Mouse (Mus musculus) myocyte (in vitro differentiated cells): ENCODE results near the gene Nsrp1. TPM values are rescaled to one million over a fixed set of nuclear protein-coding genes. Genes with fewer than 3 reads are reported as not detected.

Experiments used
- H3K27me3 ChIP-seq: one replicate; pipeline ENCODE4 v1.6.1; 2011; ENCODE audit not compliant: control insufficient read depth, insufficient read depth, insufficient read length
- H3K36me3 ChIP-seq: one replicate; pipeline ENCODE4 v1.6.1; 2011; ENCODE audit not compliant: control insufficient read depth, insufficient read depth
- H3K4me2 ChIP-seq: one replicate; pipeline ENCODE4 v1.6.1; 2011; ENCODE audit warnings: low read depth, control low read depth
- H3K4me3 ChIP-seq: one replicate; pipeline ENCODE4 v1.5.1; 2011; ENCODE audit warnings: mild to moderate bottlenecking, control low read depth, moderate library complexity
- H3K79me2 ChIP-seq: one replicate; pipeline ENCODE4 v1.6.1; 2011; ENCODE audit not compliant: control insufficient read depth, insufficient read depth
- H3ac ChIP-seq: one replicate; pipeline ENCODE4 v1.6.1; 2011; ENCODE audit not compliant: control insufficient read depth, insufficient read length
- CEBPB ChIP-seq: IDR thresholded peaks from 2 replicates; pipeline ENCODE4 v1.6.1; 2011; ENCODE audit warnings: mild to moderate bottlenecking, moderate library complexity; ENCODE audit not compliant: poor library complexity, insufficient read depth, severe bottlenecking
- MAX ChIP-seq: IDR thresholded peaks from one replicate; pipeline ENCODE4 v1.6.1; 2011; ENCODE audit warnings: low read depth, mild to moderate bottlenecking, control low read depth
- MYOD1 ChIP-seq, 3 experiments: IDR thresholded peaks; one replicate each; pipeline ENCODE4 v1.6.1; 2011; ENCODE audit warnings: control low read depth in 2 of 3, low read depth in 2 of 3, mild to moderate bottlenecking in 2 of 3, moderate library complexity in 1 of 3; ENCODE audit not compliant: insufficient read length in 2 of 3, control insufficient read depth in 1 of 3
- MYOG ChIP-seq, 3 experiments: IDR thresholded peaks; one replicate each; pipeline ENCODE4 v1.6.1; 2011; ENCODE audit warnings: control low read depth in 2 of 3, low read depth in 2 of 3, mild to moderate bottlenecking in 2 of 3; ENCODE audit not compliant: insufficient read length in 2 of 3, control insufficient read depth in 1 of 3, insufficient read depth in 1 of 3
- POLR2A ChIP-seq: IDR thresholded peaks from one replicate; pipeline ENCODE4 v1.6.1; 2011; ENCODE audit warnings: low read depth, mild to moderate bottlenecking, control low read depth, moderate library complexity; ENCODE audit not compliant: insufficient read length
- POLR2AphosphoS2 ChIP-seq: IDR thresholded peaks from one replicate; pipeline ENCODE4 v1.6.1; 2011; ENCODE audit warnings: low read depth, control low read depth; ENCODE audit not compliant: insufficient read length
- REST ChIP-seq: IDR thresholded peaks from one replicate; pipeline ENCODE4 v1.6.1; 2011; ENCODE audit warnings: mild to moderate bottlenecking, control low read depth, moderate library complexity; ENCODE audit not compliant: insufficient read depth, insufficient read length
- SRF ChIP-seq: IDR thresholded peaks from one replicate; pipeline ENCODE4 v1.6.1; 2011; ENCODE audit warnings: low read depth; ENCODE audit not compliant: control insufficient read depth, insufficient read length
- TCF12 ChIP-seq: IDR thresholded peaks from one replicate; pipeline ENCODE4 v1.6.1; 2011; ENCODE audit warnings: mild to moderate bottlenecking, control low read depth; ENCODE audit not compliant: poor library complexity, insufficient read depth, severe bottlenecking
- TCF3 ChIP-seq: IDR thresholded peaks from one replicate; pipeline ENCODE4 v1.6.1; 2011; ENCODE audit warnings: low read depth, control low read depth; ENCODE audit not compliant: insufficient read length
- USF1 ChIP-seq: IDR thresholded peaks from one replicate; pipeline ENCODE4 v1.6.1; 2011; ENCODE audit warnings: low read depth, mild to moderate bottlenecking, control low read depth, moderate library complexity
- polyA plus RNA-seq: library from polyadenylated mRNA; unstranded; fragments of >200 nt; fragmentation: generic; extraction: Trizol; gene quantifications from one replicate; pipeline ENCODE4 v1.2.1, GENCODE M21; 2012; ENCODE audit warnings: missing spikeins

The Nsrp1 gene
- polyA plus RNA-seq, 1 experiment = 2.9 TPM

DNA sequence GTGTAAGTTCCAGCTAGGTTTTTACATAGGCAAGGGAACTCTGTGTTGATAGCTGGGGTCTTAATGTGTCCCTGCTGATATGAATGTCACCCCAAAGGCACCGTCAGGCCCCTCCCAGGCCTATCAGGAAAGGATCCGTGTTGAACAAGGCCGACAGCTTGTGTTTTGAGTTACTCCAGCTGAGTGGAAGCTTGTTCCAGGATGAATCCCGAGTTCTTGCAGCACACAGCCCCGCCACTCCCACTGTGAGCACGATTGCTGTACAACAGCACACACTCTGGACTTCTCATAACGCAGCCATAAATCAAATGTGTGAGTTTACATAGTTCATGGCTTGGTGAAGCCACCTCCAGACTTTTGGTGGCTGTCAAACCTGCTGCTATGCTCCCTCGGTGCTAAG is 15.9 kb upstream of the Nsrp1 start:
- Histone ChIP-seq H3K79me2 (no peaks in the 10 kb centered on the region), H3K4me3 (no peak overlapping the region), H3K4me2 (no peak overlapping the region), H3K27me3 (peaks cover 1% of the 10 kb centered on the region), H3K36me3 (no peaks in the 10 kb centered on the region), H3ac (no peak overlapping the region)
- TF ChIP-seq REST (no peak), MYOD1 (IDR thresholded peaks at IDR 0.05; ENCODE audit: control insufficient read depth in 1 of 3, insufficient read length in 2 of 3, low read depth in 2 of 3) (no peak)

DNA sequence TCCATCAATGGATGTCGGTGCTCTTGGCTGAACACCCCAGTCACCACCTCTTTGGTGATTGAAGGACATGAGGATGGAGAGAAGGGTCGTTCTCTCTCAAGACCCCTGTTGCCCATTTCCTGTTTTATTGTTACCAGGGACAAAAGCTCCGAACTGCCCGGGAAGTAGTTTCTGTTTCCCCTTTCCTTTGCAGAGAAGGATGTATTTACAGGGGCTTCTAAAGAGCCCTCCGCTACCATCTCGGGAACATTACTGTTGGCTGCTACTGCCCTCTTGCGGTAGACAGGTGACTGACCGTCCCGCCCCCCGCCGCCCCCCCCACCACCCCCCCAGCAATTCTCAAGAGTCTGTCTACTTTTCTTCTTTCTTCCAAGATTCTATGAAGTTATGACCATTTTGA is 15.0 kb upstream of the Nsrp1 start:
- Histone ChIP-seq H3K4me3 (no peak overlapping the region), H3K79me2 (no peaks in the 10 kb centered on the region), H3ac (no peak overlapping the region), H3K27me3 (peaks cover 6% of the 10 kb centered on the region), H3K36me3 (no peaks in the 10 kb centered on the region), H3K4me2 (peak overlapping the region; percentile 48)
- TF ChIP-seq POLR2AphosphoS2 (no peak), CEBPB (no peak), SRF (no peak), REST (no peak), MAX (no peak), TCF12 (no peak), MYOG (IDR thresholded peaks at IDR 0.05; ENCODE audit: control insufficient read depth in 1 of 3, insufficient read depth in 1 of 3, insufficient read length in 2 of 3, low read depth in 2 of 3) (no peak)

DNA sequence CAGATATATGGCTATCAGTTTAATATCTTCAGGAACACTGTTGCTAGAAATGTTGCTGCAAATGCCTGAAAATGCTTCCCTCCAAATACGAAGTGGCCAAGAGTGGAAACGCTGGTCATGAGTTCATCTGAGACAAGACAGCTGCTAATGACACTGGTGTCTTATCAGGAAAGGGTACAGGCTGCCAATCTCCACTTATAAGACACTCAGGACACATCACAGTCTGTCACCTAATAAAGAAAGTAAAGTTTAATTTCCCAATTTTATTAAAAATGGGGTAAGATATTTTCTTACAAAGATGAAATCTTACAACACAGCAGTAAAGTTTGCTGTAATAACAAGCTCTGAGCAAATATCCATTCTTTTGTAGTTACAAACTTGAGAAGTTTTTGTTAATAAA is 10.9 kb upstream of the Nsrp1 start:
- no peak overlapping the region for H3K4me3 ChIP-seq
- no peak overlapping the region for H3K4me2 ChIP-seq
- H3ac ChIP-seq = no peak overlapping the region
- TF ChIP-seq TCF3 (no peak), REST (no peak), MYOD1 (IDR thresholded peaks at IDR 0.05; ENCODE audit: control insufficient read depth in 1 of 3, insufficient read length in 2 of 3, low read depth in 2 of 3) (no peak)
- no peaks in the 10 kb centered on the region for H3K79me2 ChIP-seq
- peaks cover 20% of the 10 kb centered on the region for H3K27me3 ChIP-seq
- no peaks in the 10 kb centered on the region for H3K36me3 ChIP-seq

DNA sequence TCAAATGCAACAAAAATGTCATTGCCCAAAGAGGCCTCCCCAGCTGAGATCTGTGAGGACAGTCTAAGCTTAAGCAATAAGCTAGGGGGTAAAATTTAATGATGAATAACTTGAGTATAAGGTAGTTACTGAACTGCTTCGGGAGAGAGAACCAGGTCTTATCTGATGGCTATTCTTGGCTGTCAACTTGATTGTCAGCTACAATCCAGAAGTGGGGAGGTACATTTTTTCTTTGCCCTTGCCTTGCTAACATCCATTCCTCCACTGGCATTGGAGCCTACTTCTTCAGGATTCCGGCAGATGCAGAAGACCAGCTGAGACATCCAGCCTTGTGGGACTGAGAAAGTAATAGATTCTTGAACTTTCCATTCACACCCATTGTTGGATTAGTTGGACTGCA is 8.8 kb upstream of the Nsrp1 start:
- no peak overlapping the region for H3K4me3 ChIP-seq
- TF ChIP-seq REST = no peak
- TF ChIP-seq SRF = no peak
- no peak for TF ChIP-seq POLR2AphosphoS2
- no peak for TF ChIP-seq TCF3
- no peak for TF ChIP-seq CEBPB
- TF ChIP-seq USF1 = no peak
- TF ChIP-seq MAX = no peak
- no peak for TF ChIP-seq MYOD1 (IDR thresholded peaks at IDR 0.05; ENCODE audit: control insufficient read depth in 1 of 3, insufficient read length in 2 of 3, low read depth in 2 of 3)
- no peak for TF ChIP-seq TCF12
- TF ChIP-seq MYOG (IDR thresholded peaks at IDR 0.05; ENCODE audit: control insufficient read depth in 1 of 3, insufficient read depth in 1 of 3, insufficient read length in 2 of 3, low read depth in 2 of 3) = no peak
- no peak for TF ChIP-seq POLR2A
- no peak overlapping the region for H3ac ChIP-seq
- H3K36me3 ChIP-seq = no peaks in the 10 kb centered on the region
- peaks cover 25% of the 10 kb centered on the region for H3K27me3 ChIP-seq
- H3K4me2 ChIP-seq = no peak overlapping the region
- H3K79me2 ChIP-seq = no peaks in the 10 kb centered on the region

DNA sequence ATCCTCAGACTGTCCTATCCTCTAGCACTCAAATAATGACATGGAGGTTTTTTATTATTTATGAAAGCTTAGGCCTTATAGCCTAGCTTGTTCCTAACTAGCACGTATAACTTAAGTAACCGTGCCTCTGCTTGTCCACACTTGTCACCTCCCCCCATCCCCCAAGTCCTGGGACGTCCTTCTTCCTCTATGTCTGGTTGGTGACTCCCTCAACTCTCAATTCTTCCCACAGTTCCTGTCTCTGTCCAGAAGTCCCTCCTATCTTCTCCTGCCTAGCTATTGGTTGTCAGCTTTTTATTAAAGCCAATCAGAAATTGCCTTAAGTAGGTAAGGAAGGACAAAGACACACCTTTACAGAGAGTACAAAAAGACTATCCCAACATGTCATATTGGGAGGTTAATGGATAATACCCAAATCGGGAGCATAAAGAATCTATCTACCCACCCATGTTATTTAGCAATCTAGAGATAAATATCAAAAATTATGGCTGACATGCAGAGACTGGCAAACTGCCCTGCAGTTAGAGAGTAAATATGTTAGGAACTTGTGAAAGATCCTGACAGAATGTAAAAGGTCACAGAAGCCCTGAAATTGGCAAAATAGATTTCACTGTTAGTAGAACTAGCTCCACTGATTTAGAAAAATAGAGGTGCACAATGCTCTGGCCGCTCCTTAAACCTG is 5.9 kb upstream of the Nsrp1 start:
- H3ac ChIP-seq = no peak overlapping the region
- no peak overlapping the region for H3K4me3 ChIP-seq
- H3K4me2 ChIP-seq = no peak overlapping the region
- H3K36me3 ChIP-seq = no peaks in the 10 kb centered on the region
- peaks cover 31% of the 10 kb centered on the region for H3K27me3 ChIP-seq
- TF ChIP-seq TCF12 = no peak
- H3K79me2 ChIP-seq = no peaks in the 10 kb centered on the region

DNA sequence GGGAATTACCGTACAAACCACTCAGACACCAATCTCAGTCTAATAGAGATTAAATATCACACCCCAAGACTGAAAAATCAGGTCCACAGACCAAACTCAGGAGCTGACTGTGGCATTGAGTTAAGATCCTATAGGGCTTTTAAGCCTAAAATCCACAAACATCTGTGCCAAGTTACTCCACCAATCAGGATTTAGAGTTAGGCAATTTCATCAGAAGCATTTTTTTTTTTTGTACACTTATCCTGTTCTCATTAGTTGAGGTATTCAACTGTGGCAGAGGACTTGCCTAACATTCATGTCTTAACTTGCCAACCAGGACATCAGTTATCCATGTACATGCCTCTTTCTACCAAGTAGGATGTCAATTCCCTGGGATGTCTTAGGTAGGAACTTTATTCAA is 1.1 kb upstream of the Nsrp1 start:
- Histone ChIP-seq H3K36me3 (peaks cover 5% of the 10 kb centered on the region), H3K79me2 (peaks cover 23% of the 10 kb centered on the region), H3K27me3 (peaks cover 11% of the 10 kb centered on the region), H3ac (no peak overlapping the region), H3K4me2 (no peak overlapping the region), H3K4me3 (peak overlapping the region; percentile 99)
- no peak for TF ChIP-seq MAX
- no peak for TF ChIP-seq USF1
- no peak for TF ChIP-seq REST
